Mouse (Mus musculus) lung, postnatal 36 days (tissue): ENCODE measurements around the gene Cfap46.

Experiments used
- DNase-seq: peaks from one replicate; pipeline ENCODE4 v3.0.0; 2022; ENCODE audit warnings: mixed read lengths

Cfap46 gene

DNA sequence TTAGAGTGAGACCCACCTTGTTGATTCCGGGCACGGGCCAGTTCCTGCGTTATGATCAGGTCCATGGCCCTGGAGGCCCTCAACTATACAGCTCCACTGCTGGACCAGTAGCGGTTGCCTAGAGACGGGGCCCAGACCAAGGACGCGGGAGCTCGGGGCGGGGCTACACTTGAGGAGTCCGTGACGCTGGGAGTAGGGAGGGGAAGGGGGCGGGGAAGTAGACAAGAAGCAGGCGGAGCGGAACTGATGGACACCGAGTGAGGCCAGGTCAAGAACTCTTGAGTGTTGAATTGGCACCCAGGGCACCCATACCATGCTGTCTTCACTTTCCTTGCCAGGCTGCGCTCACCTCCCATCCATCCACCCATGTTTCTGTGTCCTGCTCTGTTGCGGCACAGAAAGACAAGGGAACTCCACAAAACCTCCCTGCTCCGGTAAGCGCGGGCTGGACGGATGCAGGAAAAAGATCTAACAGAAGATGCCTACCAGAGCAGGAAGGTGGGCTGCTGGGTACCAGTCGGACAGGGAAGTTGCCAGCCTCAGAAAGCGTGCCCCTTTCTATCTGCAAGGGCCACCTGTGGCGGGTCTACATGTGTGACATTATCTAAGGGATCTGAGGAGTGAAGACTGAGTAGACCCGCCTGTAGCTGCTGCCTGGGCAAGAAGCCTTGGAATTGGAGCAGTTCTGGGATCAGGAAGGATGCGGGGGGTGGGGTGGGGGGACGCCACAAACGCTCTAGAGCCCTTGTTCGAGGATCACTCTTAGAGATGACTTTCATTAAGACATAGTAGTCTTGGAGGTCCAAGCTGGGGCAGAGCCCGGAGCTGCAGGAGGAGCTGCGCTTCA lies at the start of gene Cfap46:
TSS of gene Cfap46 (minus strand) at position 112 of the 847 bp plus-strand sequence.
- peak; percentile 96 for DNase-seq

GRCm38 (mm10) chr7:139731276-139731696 lies 47.7 kb upstream of the Cfap46 start:
- peak; percentile 32 for DNase-seq

DNA sequence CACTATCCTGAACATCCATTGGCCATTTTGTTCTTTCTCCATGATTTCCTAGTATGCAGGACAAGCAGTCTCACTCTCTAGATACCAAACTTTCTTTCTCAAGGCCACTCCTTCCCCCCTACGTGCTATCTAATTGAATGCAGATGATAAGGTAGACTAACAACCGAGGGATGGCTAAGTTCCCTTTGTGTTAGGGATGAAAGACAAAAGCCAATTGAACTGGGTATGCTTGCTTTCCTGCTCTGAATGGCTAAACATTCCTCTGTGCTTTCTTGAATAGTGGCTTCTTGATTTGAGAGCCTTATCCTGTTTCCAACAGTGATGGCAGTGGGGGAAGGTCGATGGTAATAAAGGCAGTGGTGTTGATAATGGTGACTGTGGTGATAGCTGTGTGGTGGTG lies 43.5 kb upstream of the Cfap46 start:
- DNase-seq, result no peak

- no peak for DNase-seq
These were observed 42.0 kb upstream of the Cfap46 start for GRCm38 (mm10) chr7:139725641-139726040.

- no peak for DNase-seq
These were observed 40.4 kb upstream of the Cfap46 start for GRCm38 (mm10) chr7:139723986-139724385.

DNA sequence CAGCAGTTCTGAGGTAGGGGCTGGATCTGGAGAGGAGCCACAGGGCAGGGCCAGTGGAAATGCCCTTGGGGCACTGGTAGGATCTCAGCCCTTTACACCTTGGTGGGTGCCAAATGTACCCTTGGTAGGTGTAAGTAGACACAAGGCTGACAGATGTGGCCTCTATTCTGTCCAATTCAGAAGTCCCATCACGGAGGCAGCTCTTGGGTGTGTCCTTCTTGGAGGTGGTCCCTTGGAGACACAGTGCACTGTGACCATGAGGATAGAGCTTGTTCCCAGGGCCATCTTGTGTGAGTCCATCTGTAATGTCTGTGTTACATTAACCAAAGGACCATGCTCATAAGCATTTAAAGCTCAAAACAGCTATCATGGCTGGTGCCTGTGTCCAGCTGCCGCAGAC lies 37.6 kb upstream of the Cfap46 start:
- no peak for DNase-seq

DNA sequence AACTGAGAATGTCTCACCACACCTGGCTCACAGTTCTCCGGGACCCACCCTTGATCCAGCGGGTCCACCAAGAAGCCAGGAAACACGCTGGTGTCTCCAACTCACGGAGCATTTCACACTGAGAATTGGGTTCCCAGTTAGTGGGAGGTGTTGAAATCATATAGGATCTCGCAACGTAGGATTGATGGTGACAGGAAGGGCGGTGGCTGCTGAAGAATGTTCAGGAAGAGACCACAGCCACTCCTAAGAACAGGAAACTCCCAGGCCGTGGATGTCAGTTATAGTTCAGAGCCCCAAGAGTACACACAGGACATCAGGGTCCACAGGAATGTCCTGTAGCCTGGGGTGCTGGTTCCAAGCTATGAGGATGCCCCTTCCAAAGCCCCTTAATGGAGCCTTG lies 34.2 kb upstream of the Cfap46 start:
- DNase-seq, result peak; percentile 15

DNA sequence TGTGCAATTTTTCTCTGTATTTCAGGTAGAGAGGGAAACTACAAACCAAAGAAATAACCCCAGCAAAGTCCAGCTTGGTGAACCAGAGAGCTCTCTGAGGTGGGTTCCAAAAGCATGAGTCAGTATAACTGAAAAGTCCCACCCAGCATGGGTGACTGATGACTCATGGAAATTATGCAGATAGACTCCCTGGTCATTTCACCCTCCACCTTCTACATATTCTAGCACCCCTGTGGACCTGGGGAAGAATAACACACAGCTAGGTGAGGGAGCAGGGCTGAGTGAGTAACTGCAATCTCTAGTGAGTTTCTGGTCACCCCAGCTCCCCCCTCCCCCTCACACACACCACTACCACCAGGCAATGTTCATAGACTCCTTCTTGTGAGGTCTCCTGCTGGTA lies 28.2 kb upstream of the Cfap46 start:
- no peak for DNase-seq

DNA sequence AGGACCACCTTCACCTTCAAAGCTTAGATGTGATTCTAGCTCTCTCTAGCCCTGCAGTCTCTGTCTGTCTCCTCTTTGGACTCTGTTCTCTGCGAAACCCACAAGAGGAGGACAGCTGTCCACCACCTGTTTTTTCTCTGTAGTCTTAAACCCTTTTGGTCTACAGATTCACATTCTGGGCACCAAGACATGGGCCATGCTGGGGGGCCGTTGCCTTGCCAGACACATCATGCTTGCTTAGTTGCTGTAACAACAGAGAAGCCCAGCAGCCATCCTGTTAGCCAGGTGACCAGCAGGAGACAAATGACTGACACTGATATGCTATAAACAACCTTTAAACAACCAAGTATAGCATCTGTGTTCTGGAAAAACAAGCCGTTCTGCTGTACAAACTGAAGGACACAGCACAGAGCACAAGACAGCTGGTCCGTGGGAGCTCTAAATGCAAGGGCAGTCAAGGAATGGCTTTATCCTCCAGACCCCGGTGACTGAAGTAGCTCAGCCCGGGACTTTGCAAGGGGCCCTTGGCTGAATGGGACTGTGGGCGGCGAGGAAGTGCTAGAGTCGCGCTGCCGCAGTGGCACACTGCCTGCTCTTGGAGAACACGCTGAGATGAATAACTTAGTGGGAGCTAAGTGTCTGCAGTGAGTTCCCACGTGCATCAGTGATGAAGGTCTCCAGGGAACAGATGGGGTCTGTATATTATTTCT lies 22.9 kb upstream of the Cfap46 start:
- no peak for DNase-seq

DNA sequence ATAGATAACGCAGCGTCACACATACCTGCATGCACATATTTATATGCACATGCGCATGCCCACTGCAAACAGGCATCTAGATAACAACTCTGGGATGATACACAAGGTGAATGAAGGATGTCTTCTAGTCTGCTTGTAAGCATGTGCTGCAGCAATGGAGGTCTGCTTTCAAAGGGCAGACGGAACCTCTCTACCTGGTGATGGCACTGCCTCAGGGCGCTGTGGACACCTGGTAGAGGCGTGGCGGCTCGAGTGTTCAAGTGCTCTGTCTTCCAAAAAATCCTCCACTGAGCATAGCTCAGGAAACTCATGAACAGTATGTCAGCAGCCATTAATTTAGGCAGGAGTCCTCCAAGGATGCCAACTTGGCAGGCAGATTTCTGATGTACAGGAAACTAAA lies 22.2 kb upstream of the Cfap46 start:
- no peak for DNase-seq

DNA sequence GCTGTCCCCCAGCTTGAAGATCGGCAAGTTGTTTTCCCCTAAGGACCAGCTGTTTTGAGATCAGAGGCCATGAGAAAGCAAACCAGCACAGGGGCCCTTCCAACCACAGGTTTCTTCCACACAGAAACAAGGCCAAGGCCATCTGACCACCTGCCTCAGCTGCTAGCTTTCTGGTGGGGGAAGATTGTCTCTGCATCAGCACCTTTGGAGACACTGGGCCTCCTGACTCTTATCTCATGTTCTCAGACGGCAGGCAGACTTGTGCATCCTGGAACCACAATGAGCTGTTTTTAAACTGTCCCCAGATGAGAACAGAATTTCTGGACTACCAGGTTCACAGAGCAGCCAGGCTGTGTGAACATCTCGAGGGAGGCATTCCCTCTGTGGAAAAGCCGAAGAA lies 21.5 kb upstream of the Cfap46 start:
- DNase-seq, result no peak

DNA sequence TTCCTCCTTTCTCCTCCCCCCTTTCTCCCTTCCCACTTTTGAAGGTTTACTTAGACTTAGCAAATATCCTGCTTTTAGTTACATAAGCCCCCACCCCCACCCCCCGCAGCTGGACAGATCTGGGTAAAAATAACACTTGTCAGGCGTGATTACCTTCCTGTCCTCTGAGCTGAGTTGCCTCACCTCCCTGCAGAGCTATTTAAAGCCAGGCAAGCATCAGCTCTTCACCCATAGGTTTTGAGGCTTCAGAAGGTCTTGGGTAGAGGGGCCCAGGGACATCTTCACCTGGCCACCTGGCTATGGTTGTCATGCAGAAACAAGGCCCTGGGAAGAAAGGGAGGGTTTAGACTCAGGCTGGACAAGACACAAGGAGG lies 20.2 kb upstream of the Cfap46 start:
- no peak for DNase-seq

DNA sequence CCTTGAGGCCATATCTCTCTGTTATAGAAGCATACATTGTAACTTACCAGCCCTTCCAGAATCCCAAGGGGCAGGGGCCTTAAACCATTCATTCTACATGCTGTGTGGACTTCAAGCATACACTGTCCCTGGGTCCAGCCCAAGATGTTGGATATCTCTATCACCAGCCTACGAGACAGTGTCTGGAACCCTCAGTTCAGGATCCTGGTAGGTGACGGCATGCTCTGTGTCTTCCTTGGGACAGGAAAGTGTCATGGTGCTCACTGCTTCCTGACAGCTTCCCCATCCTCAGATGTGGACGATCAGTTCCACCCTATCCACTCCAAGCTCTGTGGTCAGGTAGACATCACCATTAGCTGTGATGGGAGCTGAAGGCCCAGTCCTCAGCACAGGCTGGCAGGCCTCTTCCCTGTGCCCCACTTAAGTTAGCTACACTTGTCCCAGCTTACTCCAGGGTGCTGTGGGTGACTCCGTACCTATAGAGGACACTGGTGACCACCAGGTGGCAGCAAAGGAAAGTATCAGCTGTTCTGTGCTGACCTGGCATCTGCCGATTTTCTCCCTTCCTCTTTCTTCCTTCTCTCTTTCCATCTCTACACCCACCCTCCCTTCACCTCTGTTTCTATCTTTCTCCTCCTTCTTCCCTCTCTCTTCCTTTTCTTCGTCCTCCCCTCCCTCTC lies 19.7 kb upstream of the Cfap46 start:
- DNase-seq, result peak; percentile 87

GRCm38 (mm10) chr7:139701651-139702301 lies 18.2 kb upstream of the Cfap46 start:
- no peak for DNase-seq

DNA sequence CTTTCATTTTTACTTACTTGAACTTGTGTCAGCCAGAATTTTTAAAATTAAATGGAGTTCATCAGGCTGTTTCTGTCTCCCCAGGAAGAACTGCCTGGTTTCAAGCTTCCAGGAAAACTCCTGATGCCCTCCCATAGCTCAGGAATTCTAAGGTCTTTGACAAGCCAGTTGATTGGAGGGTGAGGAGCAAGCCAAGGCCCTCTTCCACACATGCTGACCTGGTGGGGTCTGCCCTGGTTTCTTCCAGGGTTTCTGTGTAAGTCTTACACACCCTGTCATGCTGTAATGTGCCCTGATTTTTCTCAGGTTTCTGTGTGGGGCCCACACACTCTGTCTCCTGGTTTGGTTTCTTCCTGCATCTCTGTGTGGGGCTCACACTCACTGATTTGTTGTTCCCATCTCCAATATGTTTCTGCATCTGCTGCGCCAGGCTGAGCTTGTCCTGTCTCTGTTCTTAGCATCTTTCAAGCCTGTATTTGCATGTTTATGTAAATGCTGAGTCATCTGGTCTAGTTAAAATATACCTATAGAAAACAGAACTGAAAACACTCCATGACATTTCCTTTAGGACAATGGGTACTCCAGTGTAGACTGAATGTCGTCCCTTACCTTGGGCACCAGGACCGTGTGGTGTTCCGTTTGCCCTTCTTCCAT lies 9.2 kb upstream of the Cfap46 start:
- DNase-seq, result no peak

GRCm38 (mm10) chr7:139692211-139692610 lies 8.6 kb upstream of the Cfap46 start:
- no peak for DNase-seq

GRCm38 (mm10) chr7:139685336-139685735 lies 1.7 kb upstream of the Cfap46 start:
- no peak for DNase-seq

GRCm38 (mm10) chr7:139684553-139684929 lies 924 bp upstream of the Cfap46 start:
- DNase-seq, result peak; percentile 97

GRCm38 (mm10) chr7:139681921-139682598 lies 1.6 kb downstream of the Cfap46 start:
- no peak for DNase-seq

DNA sequence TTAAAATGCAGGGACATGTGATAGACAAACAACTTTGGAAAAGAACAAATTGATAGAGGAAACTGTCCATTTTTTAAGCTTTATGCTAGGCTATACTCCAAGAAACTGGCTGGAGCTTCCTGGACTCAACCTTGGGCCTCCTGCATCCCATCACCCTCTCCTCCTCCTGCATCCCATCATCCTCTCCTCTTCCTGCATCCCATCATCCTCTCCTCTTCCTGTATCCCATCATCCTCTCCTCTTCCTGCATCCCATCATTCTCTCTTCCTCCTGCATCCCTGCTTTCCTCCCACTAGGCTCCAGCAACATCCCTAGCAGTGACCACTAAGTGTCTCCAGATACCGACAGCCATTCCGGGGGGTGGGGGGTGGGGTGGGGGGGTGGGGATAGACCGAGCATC lies 7.2 kb downstream of the Cfap46 start:
- DNase-seq, result no peak

- no peak for DNase-seq
These were observed 16.7 kb downstream of the Cfap46 start for GRCm38 (mm10) chr7:139666871-139667270.

DNA sequence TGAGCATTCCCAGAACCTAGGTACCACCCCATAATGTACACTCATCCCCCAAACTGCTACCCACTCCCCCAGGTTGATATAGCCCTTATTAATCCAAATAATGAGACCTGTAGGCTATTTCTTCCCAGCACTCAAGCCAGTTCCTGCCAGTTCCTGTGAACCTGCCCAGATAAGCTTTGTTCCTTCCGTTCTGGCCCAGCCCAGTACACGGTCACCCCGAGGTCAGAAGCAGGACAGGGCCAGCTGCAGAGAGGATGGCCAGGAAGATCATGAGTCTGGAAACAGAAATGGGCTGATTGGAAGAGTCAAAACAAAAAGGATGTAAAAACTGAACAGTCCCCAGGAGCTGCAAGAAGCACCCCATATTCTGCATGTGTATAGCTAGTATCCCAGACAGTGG lies 20.3 kb downstream of the Cfap46 start:
- DNase-seq, result peak; percentile 9
